Mouse (Mus musculus): ENCODE data around the gene Mtch1. TPM values are rescaled to one million over a fixed set of nuclear protein-coding genes. Genes with fewer than 3 reads are reported as not detected.
"Not testable (repeated sequence)": the region's sequence is repeated elsewhere in the genome, so short reads cannot be mapped to it uniquely, and the experiment has no call there.

Mtch1 gene
- total RNA-seq, 4 experiments from 2014 or later: 196 to 220 (median 210) TPM

GRCm38 (mm10) chr17:29361982-29362691 is 14.4 kb upstream of the Mtch1 start:
- no peak for DNase-seq (ENCODE audit: low spot score)

- DNase-seq (ENCODE audit: low spot score): no peak
Observed at GRCm38 (mm10) chr17:29360761-29361221, 13.1 kb upstream of the Mtch1 start, which contains the start of gene Fgd2. Fgd2 (plus strand) TSS chr17:29360914.

DNA sequence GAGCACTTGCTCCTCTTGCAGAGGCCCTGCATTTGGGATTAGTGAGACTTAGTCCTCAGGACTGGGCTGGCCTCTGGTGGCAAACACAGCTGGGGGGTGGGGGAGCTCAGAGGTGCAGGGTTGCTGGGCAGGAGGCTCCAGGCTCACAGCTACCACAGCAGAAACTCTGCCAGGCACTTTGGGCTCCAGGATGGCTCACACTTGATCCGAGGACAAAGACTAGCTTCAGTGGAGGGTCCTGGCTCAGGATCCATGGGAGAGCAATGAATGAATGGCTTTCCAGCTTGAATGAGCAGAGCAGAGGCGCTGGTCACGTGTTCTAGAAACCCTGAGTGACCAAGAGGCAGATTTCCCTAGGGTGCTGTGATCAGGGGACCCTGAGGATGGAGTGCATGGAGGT is 11.2 kb upstream of the Mtch1 start:
- no peak for DNase-seq (ENCODE audit: low spot score)

GRCm38 (mm10) chr17:29356882-29357281 is 9.1 kb upstream of the Mtch1 start:
- no peak for DNase-seq (ENCODE audit: low spot score)

DNA sequence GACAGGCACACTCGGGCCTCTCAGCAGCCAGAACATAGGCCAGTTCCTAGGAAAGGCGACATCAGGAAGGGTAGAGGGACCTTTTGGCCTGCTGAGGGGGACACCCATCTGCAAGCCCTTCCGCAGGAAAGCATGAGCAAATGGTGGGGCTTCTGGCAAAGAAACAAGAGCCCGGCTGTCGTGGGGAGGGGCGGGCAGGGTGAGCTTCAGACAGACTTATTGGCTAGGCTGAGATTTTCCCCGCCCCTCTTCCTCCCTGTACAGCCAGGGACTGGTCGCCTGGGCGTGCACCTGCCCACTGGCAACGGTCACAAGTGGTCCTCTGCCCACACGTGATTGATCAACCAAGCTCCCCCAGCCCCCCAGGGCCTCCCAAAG is 8.7 kb upstream of the Mtch1 start:
- DNase-seq (ENCODE audit: low spot score): peak; percentile 85

DNA sequence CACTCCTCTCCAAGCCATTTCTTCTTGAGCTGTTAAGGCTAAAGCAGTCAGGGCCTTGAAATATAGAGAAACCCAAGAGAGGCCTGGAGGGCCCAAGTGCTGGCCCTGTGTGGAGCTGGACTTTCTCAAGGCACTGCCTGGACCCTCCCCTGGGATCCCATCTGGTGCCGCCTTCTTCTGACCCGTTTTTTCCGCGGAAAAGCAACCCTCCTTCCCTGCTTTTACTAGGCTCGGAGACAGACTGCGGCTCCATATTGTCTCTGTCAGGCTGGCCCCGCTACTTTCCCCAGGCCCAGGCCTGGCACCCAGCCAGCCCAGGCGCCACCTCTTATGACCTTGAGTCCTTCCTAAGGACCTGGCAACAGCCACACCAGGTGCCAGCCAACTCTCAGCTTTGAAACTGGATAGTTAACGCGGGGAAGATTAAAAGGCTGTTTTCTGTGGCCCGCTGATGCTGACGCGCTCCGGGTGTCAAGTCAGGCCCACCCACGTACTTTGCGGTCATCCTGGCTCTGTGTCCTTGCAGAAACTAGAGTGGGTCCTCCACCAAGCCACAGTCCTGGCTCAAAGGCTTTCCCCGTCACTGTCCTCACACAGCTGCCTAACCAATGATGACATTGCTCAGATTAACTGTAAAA is 8.2 kb upstream of the Mtch1 start:
- DNase-seq (ENCODE audit: low spot score): peak; percentile 70

DNA sequence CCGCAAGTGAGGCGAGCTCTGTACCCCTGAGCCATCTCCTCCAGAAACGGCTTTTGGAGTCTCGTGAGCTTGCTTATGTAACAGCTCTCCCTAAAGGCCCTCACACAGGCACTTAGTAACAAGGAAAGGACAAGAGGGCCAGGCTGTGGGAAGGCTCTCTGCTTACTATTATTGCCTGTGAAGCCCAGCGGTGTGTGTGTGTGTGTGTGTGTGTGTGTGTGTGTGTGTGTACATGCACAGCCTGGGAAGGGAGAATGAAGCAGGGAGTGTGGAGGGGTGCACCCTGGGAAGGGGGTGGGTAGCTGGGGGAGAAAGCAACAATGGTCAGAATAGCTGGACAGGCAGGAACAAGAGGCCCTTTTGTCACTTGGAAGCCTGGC is 7.7 kb upstream of the Mtch1 start:
- no peak for DNase-seq (ENCODE audit: low spot score)

- DNase-seq (ENCODE audit: low spot score): not testable (repeated sequence)
Observed at GRCm38 (mm10) chr17:29351056-29351455, 3.3 kb upstream of the Mtch1 start.

DNA sequence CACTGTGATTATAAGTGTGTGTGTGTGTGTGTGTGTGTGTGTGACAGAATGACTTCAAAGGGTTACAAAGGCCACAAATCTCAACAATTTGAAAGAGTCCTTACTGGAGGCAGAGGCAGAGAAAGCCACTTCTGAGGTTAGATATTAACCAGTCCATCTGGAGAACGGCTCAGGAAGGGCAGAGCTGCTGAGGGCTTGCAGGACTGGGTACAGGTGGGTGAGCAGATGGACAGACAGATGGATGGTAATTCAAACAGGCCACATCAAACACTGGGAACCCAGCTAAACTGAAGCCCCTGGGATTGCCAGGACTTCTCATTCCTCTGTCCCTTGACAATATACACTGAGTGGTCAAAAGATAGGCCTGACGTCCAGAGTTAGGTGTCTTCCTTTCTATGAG is 1.3 kb upstream of the Mtch1 start:
- DNase-seq (ENCODE audit: low spot score): no peak

DNA sequence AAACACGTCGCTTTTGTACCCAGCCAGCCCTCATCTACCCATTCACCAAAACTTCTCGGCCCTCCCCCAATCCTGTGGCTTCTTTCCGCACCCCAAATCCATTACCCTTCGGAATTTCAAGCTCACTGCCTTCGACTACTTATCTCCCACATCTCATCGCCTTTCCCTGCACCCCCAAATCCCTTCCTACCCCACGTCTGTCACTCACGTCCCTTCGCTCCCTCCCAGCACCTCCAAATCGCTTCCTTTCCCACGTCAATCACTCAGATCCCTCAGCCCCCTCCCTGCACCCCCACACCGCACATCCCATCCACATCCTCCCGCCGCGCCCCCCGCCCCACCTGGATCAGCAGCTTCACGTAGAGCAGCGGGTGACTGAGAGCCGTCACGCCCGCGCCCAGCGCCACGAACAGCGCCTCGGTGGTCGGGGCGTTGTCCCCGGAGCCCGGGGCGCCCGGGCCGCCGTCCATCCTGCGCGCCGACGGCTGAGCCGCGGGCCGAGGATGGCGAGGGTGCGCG is 549 bp downstream of the Mtch1 start:
- no peak for DNase-seq (ENCODE audit: low spot score)

GRCm38 (mm10) chr17:29346496-29347125 is 1.1 kb downstream of the Mtch1 start:
- DNase-seq (ENCODE audit: low spot score): no peak

DNA sequence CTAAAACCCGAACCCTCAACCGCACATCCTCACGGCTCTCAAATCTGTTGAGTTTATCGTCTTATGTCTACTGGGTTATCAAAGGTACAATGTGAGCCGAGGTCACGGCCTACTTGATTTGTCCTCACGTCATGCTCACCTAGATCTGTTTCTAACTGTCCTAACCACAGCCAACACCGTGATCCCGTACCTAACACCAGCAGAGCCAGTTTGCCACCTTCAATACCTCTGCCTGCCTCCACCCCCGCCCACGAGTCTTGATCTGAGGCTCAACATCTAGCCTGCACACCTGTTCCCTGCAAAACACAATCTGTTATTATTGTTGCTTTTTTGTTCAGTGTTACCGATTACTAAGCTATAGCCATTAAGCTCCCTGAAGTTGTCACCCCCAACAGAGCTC is 2.5 kb downstream of the Mtch1 start:
- DNase-seq (ENCODE audit: low spot score): no peak

DNA sequence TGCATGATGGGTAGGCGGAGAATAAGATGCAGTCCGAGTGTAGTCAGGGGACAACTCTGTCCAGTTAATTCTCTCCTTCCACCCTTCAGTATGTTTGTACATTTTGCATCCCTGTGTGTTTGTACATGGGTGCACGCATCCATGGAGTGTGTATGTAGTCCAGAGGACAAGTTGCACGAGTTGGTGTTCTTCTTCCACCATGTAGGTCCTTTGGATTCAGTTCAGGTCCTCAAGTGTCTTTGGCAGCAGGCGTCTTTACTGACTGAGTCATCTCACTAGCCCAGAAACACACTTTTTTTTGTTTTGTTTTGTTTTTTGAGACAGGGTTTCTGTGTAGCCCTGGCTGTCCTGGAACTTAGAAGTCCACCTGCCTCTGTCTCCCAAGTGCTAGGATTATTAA is 4.5 kb downstream of the Mtch1 start:
- no peak for DNase-seq (ENCODE audit: low spot score)

- DNase-seq (ENCODE audit: low spot score): peak; percentile 76
Observed at GRCm38 (mm10) chr17:29342010-29342910, 5.5 kb downstream of the Mtch1 start.

DNA sequence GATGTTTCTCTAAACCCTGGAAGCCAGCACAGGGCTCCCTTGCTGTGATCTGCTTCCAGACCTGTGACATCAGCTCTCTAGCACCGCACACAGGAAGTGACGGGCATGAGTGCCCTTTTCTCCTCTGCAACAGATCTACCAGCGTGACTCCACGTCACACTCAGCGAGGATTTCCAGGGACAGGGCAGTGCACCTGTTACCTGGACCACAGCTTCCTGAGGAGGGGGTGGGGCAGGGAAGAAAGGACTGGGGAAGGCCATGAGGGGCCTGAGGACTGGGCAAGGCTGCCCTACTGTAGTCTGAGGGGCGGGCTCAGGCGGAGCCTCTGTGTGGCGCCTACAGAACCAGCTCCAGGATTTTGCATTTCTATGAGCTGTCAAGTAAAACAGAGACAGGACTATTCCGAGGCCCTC is 6.1 kb downstream of the Mtch1 start:
- DNase-seq (ENCODE audit: low spot score): no peak

- DNase-seq (ENCODE audit: low spot score): no peak
Observed at GRCm38 (mm10) chr17:29340406-29341261, 7.1 kb downstream of the Mtch1 start.

GRCm38 (mm10) chr17:29339170-29339768 is 8.5 kb downstream of the Mtch1 start:
- no peak for DNase-seq (ENCODE audit: low spot score)

DNA sequence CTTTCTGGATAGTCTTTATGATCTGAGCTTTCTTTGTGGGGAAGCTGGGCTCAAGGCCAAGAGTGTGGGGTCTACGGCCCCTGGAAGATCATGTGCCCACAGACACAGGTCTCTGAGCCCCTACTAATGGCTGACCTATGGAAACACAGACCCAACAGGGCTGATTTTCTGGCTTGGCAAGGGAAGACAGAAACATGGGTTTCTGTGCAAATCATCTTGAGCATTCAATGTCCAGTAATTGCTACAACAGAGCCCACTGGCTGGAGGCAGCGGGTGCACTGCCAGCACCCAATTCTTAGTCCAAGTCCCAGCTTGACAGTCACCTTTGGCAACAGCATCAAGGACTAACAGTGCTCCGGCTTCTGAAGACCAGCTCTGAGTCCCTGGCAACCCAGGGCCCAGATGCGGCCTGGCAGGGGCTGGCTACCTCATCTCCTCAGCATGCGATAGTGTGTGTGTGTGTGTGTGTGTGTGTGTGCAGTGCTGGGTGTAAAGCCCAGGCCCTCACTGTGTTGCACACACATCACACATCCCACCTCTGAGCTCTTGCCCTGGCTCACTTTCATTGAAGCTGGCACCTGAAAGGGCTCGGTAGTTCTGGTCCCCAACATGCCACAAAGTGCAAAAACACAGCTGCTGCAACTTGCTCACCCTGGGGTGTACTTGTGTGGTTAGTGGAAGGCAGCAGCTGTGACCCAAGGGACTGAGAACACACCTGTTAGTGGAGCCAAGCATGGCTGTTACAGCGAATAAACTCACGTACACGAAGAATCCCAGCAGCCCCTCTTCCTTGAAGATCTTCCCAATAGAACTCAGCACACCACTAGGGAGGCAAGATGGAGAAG is 9.5 kb downstream of the Mtch1 start:
- no peak for DNase-seq (ENCODE audit: low spot score)

DNA sequence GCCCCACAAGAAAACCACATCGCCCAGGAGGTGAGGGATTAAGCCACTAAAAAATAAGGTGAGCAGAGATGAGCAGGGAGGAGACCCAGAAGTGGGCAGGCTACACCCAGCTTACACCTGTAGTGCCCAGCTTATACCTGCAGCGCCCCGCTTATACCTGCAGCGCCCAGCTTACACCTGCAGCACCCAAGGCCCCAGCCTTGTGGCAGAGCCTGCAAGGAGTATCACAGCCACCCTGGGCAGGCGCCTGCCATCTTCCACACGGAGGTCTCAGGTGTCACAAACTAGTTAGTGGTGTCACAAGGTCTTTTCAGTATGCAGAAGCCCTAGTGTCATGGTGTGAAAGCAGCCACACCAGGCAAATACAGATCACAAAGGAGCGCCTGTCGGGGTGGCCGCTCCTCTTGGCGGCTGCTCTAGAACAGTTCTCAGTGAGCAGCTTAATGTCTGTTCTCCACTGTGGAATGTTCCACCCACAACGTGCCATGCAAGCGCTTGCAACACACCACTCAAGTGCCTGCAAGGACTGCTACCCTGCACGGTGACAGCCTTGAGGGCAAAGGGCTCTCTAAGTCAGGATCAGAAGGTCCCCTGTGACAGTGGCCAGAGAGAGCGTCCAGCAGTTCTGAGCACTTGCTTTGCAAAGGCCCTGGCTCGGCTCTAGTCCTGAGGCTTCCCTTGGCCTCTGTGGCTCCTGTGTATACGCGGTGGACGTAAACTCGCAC is 11.3 kb downstream of the Mtch1 start:
- DNase-seq (ENCODE audit: low spot score): no peak

Measured in heart, adult 8-10 months (tissue).